Comparison of ENCODE assay signal across 8 mouse cellular contexts in the genomic region with DNA sequence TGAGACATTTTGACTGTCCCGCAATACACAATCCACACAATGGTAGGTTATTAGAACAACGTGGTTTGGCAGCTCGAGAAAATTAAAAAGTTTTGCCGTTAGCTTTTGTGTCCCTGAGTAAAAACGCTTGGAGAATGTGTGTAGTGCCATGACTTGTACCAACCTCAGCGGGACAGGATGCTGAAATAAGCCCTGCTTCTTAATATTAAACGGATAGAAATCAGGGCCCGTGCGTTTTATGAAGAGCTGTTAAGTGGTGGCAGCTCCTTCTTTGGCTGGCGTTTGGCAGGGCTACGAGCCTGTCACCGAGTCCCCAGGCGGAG. TPM values are rescaled to one million over a fixed set of nuclear protein-coding genes. Genes with fewer than 3 reads are reported as not detected.
DNase-seq lines count a peak whose midpoint lies in the region; ATAC-seq lines count a peak whose summit lies in the region.

No protein-coding gene starts in this region.

- H3K4me3 ChIP-seq in erythroblast, embryonic 14.5 days (replicated peaks) = peak overlapping the region; percentile 30
- peak overlapping the region; percentile 65 for H3K4me3 ChIP-seq in heart, embryonic 16.5 days (ENCODE audit: low read length)
- H3K4me3 ChIP-seq in liver, embryonic 16.5 days (ENCODE audit: low read depth, low read length) = peak overlapping the region; percentile 50

- no peak overlapping the region for H3K27ac ChIP-seq in heart, embryonic 16.5 days (ENCODE audit: low read length)
- no peak overlapping the region for H3K27ac ChIP-seq in liver, embryonic 16.5 days (ENCODE audit: low read length)

- H3K9me3 ChIP-seq in erythroblast, embryonic 14.5 days (ENCODE audit: control insufficient read depth, low read length) = no peaks in the 10 kb centered on the region; the same call in 1 of the 2 replicates
- H3K9me3 ChIP-seq in heart, embryonic 16.5 days (replicated peaks; ENCODE audit: control insufficient read depth, low read length) = no peaks in the 10 kb centered on the region
- no peaks in the 10 kb centered on the region for H3K9me3 ChIP-seq in liver, embryonic 16.5 days (replicated peaks; ENCODE audit: control insufficient read depth, low read length)

- H3K9ac ChIP-seq in heart, embryonic 16.5 days (ENCODE audit: low read length) = peak overlapping the region; percentile 81
- peak overlapping the region; percentile 28; the same call in 1 of the 2 replicates for H3K9ac ChIP-seq in liver, embryonic 16.5 days (ENCODE audit: low read depth, low read length)

- no peaks in the 10 kb centered on the region for H3K4me1 ChIP-seq in erythroblast, embryonic 14.5 days (ENCODE audit: control insufficient read depth)
- H3K4me1 ChIP-seq in heart, embryonic 16.5 days (ENCODE audit: control insufficient read depth, insufficient read depth, low read length) = 0 out of 2 replicates have a peak, but pooled peaks cover 2% of the 10 kb centered on the region
- H3K4me1 ChIP-seq in liver, embryonic 16.5 days (ENCODE audit: control insufficient read depth, low read depth, low read length) = peaks cover 3% of the 10 kb centered on the region; the same call in 1 of the 2 replicates

- peaks cover 60% of the 10 kb centered on the region for H3K27me3 ChIP-seq in erythroblast, embryonic 14.5 days (ENCODE audit: control insufficient read depth)
- no peaks in the 10 kb centered on the region for H3K27me3 ChIP-seq in heart, embryonic 16.5 days (ENCODE audit: control insufficient read depth, insufficient read depth, low read length)
- H3K27me3 ChIP-seq in liver, embryonic 16.5 days (ENCODE audit: control insufficient read depth, insufficient read depth, low read depth, low read length) = peaks cover 28% of the 10 kb centered on the region

- H3K4me2 ChIP-seq in heart, embryonic 16.5 days (ENCODE audit: low read depth, low read length) = peak overlapping the region; percentile 96
- peak overlapping the region; percentile 63 for H3K4me2 ChIP-seq in liver, embryonic 16.5 days (ENCODE audit: low read depth, low read length)

- peak; percentile 16 for DNase-seq in CD4-positive, CD25-positive, alpha-beta regulatory T cell, adult 2 months (ENCODE audit: low read depth, low spot score)
- no peak for DNase-seq in urinary bladder, adult 2 months (ENCODE audit: low spot score)
- DNase-seq in ovary, postnatal 14 days (ENCODE audit: low spot score) = no peak
- DNase-seq in natural killer cell, adult 2 months (ENCODE audit: low spot score in 2 of 2) = no peak

- ATAC-seq in erythroblast, adult 5-6 weeks (replicated peaks; ENCODE audit: low FRiP score, poor library complexity, severe bottlenecking) = no peak
- ATAC-seq in heart, embryonic 16.5 days (replicated peaks; ENCODE audit: extremely low read depth, insufficient read depth, low FRiP score) = no peak
- no peak for ATAC-seq in liver, embryonic 16.5 days (ENCODE audit: low read depth)

- WGBS in heart, embryonic 16.5 days = 16% methylated on average over 13 of the region's 13 CpGs
- 18% methylated on average over 13 of the region's 13 CpGs for WGBS in liver, embryonic 16.5 days (ENCODE audit: insufficient replicate concordance)

- no peaks in the 10 kb centered on the region for H3K36me3 ChIP-seq in erythroblast, embryonic 14.5 days (ENCODE audit: control insufficient read depth)
- H3K36me3 ChIP-seq in heart, embryonic 16.5 days (ENCODE audit: control insufficient read depth, insufficient read depth) = no peaks in the 10 kb centered on the region
- no peaks in the 10 kb centered on the region for H3K36me3 ChIP-seq in liver, embryonic 16.5 days (ENCODE audit: control insufficient read depth, insufficient read depth)

RNA-seq across cellular contexts. Expression of gene Gm5447, which starts 11.2 kb away (rescaled TPM):
- polyA plus RNA-seq in erythroblast, embryonic 14.5 days (2012) = not detected in 2 replicates
- not detected in 2 replicates for total RNA-seq in erythroblast, adult 5-6 weeks (2015; ENCODE audit: low replicate concordance)
- not detected in 2 replicates for total RNA-seq in erythroblast, adult 5-6 weeks (2017; ENCODE audit: low replicate concordance)
- 0.16 TPM in 1 of 2 replicates, not detected in the other for polyA plus RNA-seq in heart, embryonic 16.5 days (2015; fragmentation: Nextera tagmentation; extraction: Ambion mirVana)
- polyA plus RNA-seq in liver, embryonic 16.5 days (2015; fragmentation: Nextera tagmentation; extraction: Ambion mirVana) = not detected in 2 replicates
- 0.08 and 0.12 TPM in 2 replicates for polyA plus RNA-seq in urinary bladder, adult 2 months (2012; rRNA removed)

RNA-seq across cellular contexts. Expression of gene Exoc2, which starts 11.3 kb away (rescaled TPM):
- polyA plus RNA-seq in erythroblast, embryonic 14.5 days (2012) = 0.27 and 0.41 TPM in 2 replicates
- 28.0 and 40.2 TPM in 2 replicates for total RNA-seq in erythroblast, adult 5-6 weeks (2015; ENCODE audit: low replicate concordance)
- 29.7 and 51.2 TPM in 2 replicates for total RNA-seq in erythroblast, adult 5-6 weeks (2017; ENCODE audit: low replicate concordance)
- polyA plus RNA-seq in heart, embryonic 16.5 days (2015; fragmentation: Nextera tagmentation; extraction: Ambion mirVana) = 20.9 and 21.8 TPM in 2 replicates
- polyA plus RNA-seq in liver, embryonic 16.5 days (2015; fragmentation: Nextera tagmentation; extraction: Ambion mirVana) = 11.7 and 14.4 TPM in 2 replicates
- 17.8 and 20.0 TPM in 2 replicates for polyA plus RNA-seq in urinary bladder, adult 2 months (2012; rRNA removed)

RNA-seq across cellular contexts. Expression of gene Hus1b, which starts 37.7 kb away (rescaled TPM):
- polyA plus RNA-seq in erythroblast, embryonic 14.5 days (2012) = not detected in 2 replicates
- total RNA-seq in erythroblast, adult 5-6 weeks (2015; ENCODE audit: low replicate concordance) = 0.84 and 8.3 TPM in 2 replicates
- 4.7 and 6.1 TPM in 2 replicates for total RNA-seq in erythroblast, adult 5-6 weeks (2017; ENCODE audit: low replicate concordance)
- polyA plus RNA-seq in heart, embryonic 16.5 days (2015; fragmentation: Nextera tagmentation; extraction: Ambion mirVana) = not detected in 2 replicates
- polyA plus RNA-seq in liver, embryonic 16.5 days (2015; fragmentation: Nextera tagmentation; extraction: Ambion mirVana) = 0.07 TPM in 1 of 2 replicates, not detected in the other
- 0.11 and 0.13 TPM in 2 replicates for polyA plus RNA-seq in urinary bladder, adult 2 months (2012; rRNA removed)
